Mouse (Mus musculus): ENCODE results near the gene Agap1. TPM values are rescaled to one million over a fixed set of nuclear protein-coding genes. Genes with fewer than 3 reads are reported as not detected.

Gene Agap1
- total and polyA plus RNA-seq, 3 experiments = 0.01 TPM; not detected in 2

- Histone ChIP-seq H3K36me3 (ENCODE audit: control insufficient read depth in 1 of 2, insufficient read depth in 2 of 2, low read length in 2 of 2) (no peaks in the 10 kb centered on the region), H3K9ac (ENCODE audit: control insufficient read depth, low read depth, low read length, poor library complexity, severe bottlenecking) (no peak overlapping the region), H3K27me3 (ENCODE audit: control insufficient read depth in 1 of 2, insufficient read depth in 2 of 2, low read length in 2 of 2) (no peaks in the 10 kb centered on the region), H3K4me3 (ENCODE audit: control insufficient read depth in 1 of 2, insufficient read depth in 1 of 2, low read depth in 2 of 2, low read length in 2 of 2) (no peak overlapping the region), H3K79me2 (ENCODE audit: control insufficient read depth, insufficient read depth, low read length, poor library complexity) (no peaks in the 10 kb centered on the region), H3K9me3 (replicated peaks; ENCODE audit: insufficient read depth, low read length) (no peaks in the 10 kb centered on the region), H3K4me1 (ENCODE audit: control insufficient read depth in 1 of 2, insufficient read depth in 2 of 2, low read length in 2 of 2) (no peaks in the 10 kb centered on the region), H3K27ac (ENCODE audit: control insufficient read depth, low read depth, low read length) (no peak overlapping the region)
- TF ChIP-seq ZMIZ1 (IDR thresholded peaks at IDR 0.05; ENCODE audit: low read depth, low read length) (no peak), MYB (IDR thresholded peaks at IDR 0.05; ENCODE audit: low read depth, low read length) (no peak), KAT2A (conservative IDR thresholded peaks at IDR 0.05; ENCODE audit: low read depth, low read length) (no peak), CTCF (IDR thresholded peaks at IDR 0.05 in 2 of 3, conservative IDR thresholded peaks at IDR 0.05 in 1 of 3; ENCODE audit: control insufficient read depth in 1 of 3, insufficient read depth in 1 of 3, low read depth in 2 of 3, low read length in 3 of 3, poor library complexity in 1 of 3, severe bottlenecking in 1 of 3) (no peak), BHLHE40 (IDR thresholded peaks at IDR 0.05; ENCODE audit: borderline replicate concordance, low read depth, low read length) (no peak), USF1 (IDR thresholded peaks at IDR 0.05; ENCODE audit: low read depth, low read length) (no peak), JUND (IDR thresholded peaks at IDR 0.05; ENCODE audit: low read depth, low read length) (no peak), ETS1 (IDR thresholded peaks at IDR 0.05; ENCODE audit: low read depth, low read length) (no peak)
- DNase-seq (ENCODE audit: low read depth, low spot score) = no peak
Observed at GRCm38 (mm10) chr1:89918111-89918510, 463.5 kb downstream of the Agap1 start.

GRCm38 (mm10) chr1:89919206-89919605 lies 464.6 kb downstream of the Agap1 start:
- no peak overlapping the region for H3K9ac ChIP-seq (ENCODE audit: control insufficient read depth, low read depth, low read length, poor library complexity, severe bottlenecking)
- DNase-seq (ENCODE audit: low read depth, low spot score) = no peak
- no peak overlapping the region for H3K4me3 ChIP-seq (ENCODE audit: control insufficient read depth in 1 of 2, insufficient read depth in 1 of 2, low read depth in 2 of 2, low read length in 2 of 2)
- TF ChIP-seq GABPA (IDR thresholded peaks at IDR 0.05; ENCODE audit: low read depth, low read length) (no peak), UBTF (IDR thresholded peaks at IDR 0.05; ENCODE audit: borderline replicate concordance, insufficient read depth, low read depth, low read length) (no peak), ELF1 (IDR thresholded peaks at IDR 0.05; ENCODE audit: low read depth, low read length) (no peak), POLR2AphosphoS2 (IDR thresholded peaks at IDR 0.05; ENCODE audit: low read length) (no peak), ZKSCAN1 (IDR thresholded peaks at IDR 0.05; ENCODE audit: low read depth, low read length) (no peak), RCOR1 (IDR thresholded peaks at IDR 0.05; ENCODE audit: low read depth, low read length) (no peak), RAD21 (IDR thresholded peaks at IDR 0.05; ENCODE audit: low read depth, low read length) (no peak), MAX (IDR thresholded peaks at IDR 0.05; ENCODE audit: low read length) (no peak), GATA1 (IDR thresholded peaks at IDR 0.05; ENCODE audit: low read depth, low read length) (no peak), CHD1 (IDR thresholded peaks at IDR 0.05; ENCODE audit: low read depth, low read length) (no peak), TBP (IDR thresholded peaks at IDR 0.05; ENCODE audit: low read depth, low read length) (no peak), ZMIZ1 (IDR thresholded peaks at IDR 0.05; ENCODE audit: low read depth, low read length) (no peak), KAT2A (conservative IDR thresholded peaks at IDR 0.05; ENCODE audit: low read depth, low read length) (no peak), CTCF (IDR thresholded peaks at IDR 0.05 in 2 of 3, conservative IDR thresholded peaks at IDR 0.05 in 1 of 3; ENCODE audit: control insufficient read depth in 1 of 3, insufficient read depth in 1 of 3, low read depth in 2 of 3, low read length in 3 of 3, poor library complexity in 1 of 3, severe bottlenecking in 1 of 3) (no peak), BHLHE40 (IDR thresholded peaks at IDR 0.05; ENCODE audit: borderline replicate concordance, low read depth, low read length) (no peak)
- no peaks in the 10 kb centered on the region for H3K27me3 ChIP-seq (ENCODE audit: control insufficient read depth in 1 of 2, insufficient read depth in 2 of 2, low read length in 2 of 2)
- no peaks in the 10 kb centered on the region for H3K79me2 ChIP-seq (ENCODE audit: control insufficient read depth, insufficient read depth, low read length, poor library complexity)
- H3K4me1 ChIP-seq (ENCODE audit: control insufficient read depth in 1 of 2, insufficient read depth in 2 of 2, low read length in 2 of 2) = no peaks in the 10 kb centered on the region
- H3K27ac ChIP-seq (ENCODE audit: control insufficient read depth, low read depth, low read length) = no peak overlapping the region
- no peaks in the 10 kb centered on the region for H3K36me3 ChIP-seq (ENCODE audit: control insufficient read depth in 1 of 2, insufficient read depth in 2 of 2, low read length in 2 of 2)
- H3K9me3 ChIP-seq (replicated peaks; ENCODE audit: insufficient read depth, low read length) = no peaks in the 10 kb centered on the region

Measured in MEL (cell line).